Mouse (Mus musculus) adrenal gland, postnatal 36 days (tissue): ENCODE measurements around the gene Gdap1l1. TPM values are rescaled to one million over a fixed set of nuclear protein-coding genes. Genes with fewer than 3 reads are reported as not detected.
A peak's percentile ranks its signal among the peaks of the same experiment; 100 is the strongest.

ENCODE experiments used
- DNase-seq, 2 experiments: peaks; one replicate each; pipeline ENCODE4 v3.0.0; 2021; ENCODE audit warnings: mixed read lengths in 1 of 2
- total RNA-seq, 2 experiments: library from RNA; stranded (reverse); gene quantifications; 2 replicates each; pipeline ENCODE4 v1.2.3; 2021

Gdap1l1 gene
- total RNA-seq, 2 experiments from 2014 or later, result 2.8 to 3.1 TPM

GRCm38 (mm10) chr2:163463251-163463769, 25.0 kb downstream of the Gdap1l1 start:
- no peak for DNase-seq

GRCm38 (mm10) chr2:163463998-163464397, 25.7 kb downstream of the Gdap1l1 start:
- DNase-seq, result no peak

- DNase-seq, result no peak
These were observed 26.3 kb downstream of the Gdap1l1 start for GRCm38 (mm10) chr2:163464562-163464961.

GRCm38 (mm10) chr2:163466771-163467170, 28.5 kb downstream of the Gdap1l1 start:
- DNase-seq, result no peak

- peak; percentile 66 to 74 for DNase-seq
These were observed 29.3 kb downstream of the Gdap1l1 start for GRCm38 (mm10) chr2:163467585-163467984.

- peak in 1 of 2 experiments; percentile 34 for DNase-seq
These were observed 30.6 kb downstream of the Gdap1l1 start for GRCm38 (mm10) chr2:163468866-163469265.

GRCm38 (mm10) chr2:163469711-163470110, 31.4 kb downstream of the Gdap1l1 start:
- DNase-seq, result no peak

- DNase-seq, result peak; percentile 39 to 63
These were observed 32.9 kb downstream of the Gdap1l1 start for GRCm38 (mm10) chr2:163471136-163471535.

GRCm38 (mm10) chr2:163471710-163472465, 33.6 kb downstream of the Gdap1l1 start:
- peak in 1 of 2 experiments; percentile 42 for DNase-seq

- DNase-seq, result peak; percentile 95
These were observed 34.2 kb downstream of the Gdap1l1 start, which contains the start of gene Fitm2 for GRCm38 (mm10) chr2:163472466-163472851. Fitm2 (minus strand) TSS chr2:163472629.

- peak; percentile 43 to 59 for DNase-seq
These were observed 42.0 kb downstream of the Gdap1l1 start for GRCm38 (mm10) chr2:163480191-163480825.

GRCm38 (mm10) chr2:163481539-163482029, 43.3 kb downstream of the Gdap1l1 start:
- DNase-seq, result no peak

GRCm38 (mm10) chr2:163487360-163487759, 49.1 kb downstream of the Gdap1l1 start:
- no peak for DNase-seq

- no peak for DNase-seq
These were observed 51.5 kb downstream of the Gdap1l1 start for GRCm38 (mm10) chr2:163489725-163490291.

GRCm38 (mm10) chr2:163490656-163491055, 52.4 kb downstream of the Gdap1l1 start:
- DNase-seq, result no peak

GRCm38 (mm10) chr2:163491351-163491750, 53.1 kb downstream of the Gdap1l1 start:
- DNase-seq, result no peak

- no peak for DNase-seq
These were observed 53.7 kb downstream of the Gdap1l1 start, which contains the start of gene R3hdml for GRCm38 (mm10) chr2:163492018-163492417. R3hdml (plus strand) TSS chr2:163492318.

GRCm38 (mm10) chr2:163493031-163493430, 54.8 kb downstream of the Gdap1l1 start:
- DNase-seq, result no peak

- DNase-seq, result peak in 1 of 2 experiments; percentile 18
These were observed 55.7 kb downstream of the Gdap1l1 start for GRCm38 (mm10) chr2:163493976-163494375.

GRCm38 (mm10) chr2:163494456-163494855, 56.2 kb downstream of the Gdap1l1 start:
- no peak for DNase-seq

GRCm38 (mm10) chr2:163502219-163502618, 63.9 kb downstream of the Gdap1l1 start:
- DNase-seq, result peak in 1 of 2 experiments; percentile 32

- no peak for DNase-seq
These were observed 64.9 kb downstream of the Gdap1l1 start for GRCm38 (mm10) chr2:163503191-163503590.
